Mouse (Mus musculus) ES-E14 (cell line): ENCODE measurements around the gene Srebf1. TPM values are rescaled to one million over a fixed set of nuclear protein-coding genes. Genes with fewer than 3 reads are reported as not detected.

ENCODE experiments used
- DNase-seq: peaks from one replicate; pipeline ENCODE4 v3.0.0-alpha.2; 2013; ENCODE audit warnings: low read depth, low spot score
- H3K27ac ChIP-seq: 2 replicates; pipeline ENCODE4 v1.5.1; 2012; ENCODE audit warnings: low read depth, mild to moderate bottlenecking, low read length, moderate library complexity, mixed read lengths; ENCODE audit not compliant: poor library complexity, insufficient read depth, severe bottlenecking
- H3K36me3 ChIP-seq: 2 replicates; pipeline ENCODE4 v1.6.1; 2012; ENCODE audit warnings: mild to moderate bottlenecking, low read length, moderate library complexity, mixed read lengths; ENCODE audit not compliant: control insufficient read depth, poor library complexity, insufficient read depth, severe bottlenecking
- H3K4me1 ChIP-seq, 2 experiments: fragments of 150-350 bp in 1 of 2; sonication (generic) in 1 of 2; 2 replicates each; pipeline ENCODE4 v1.6.1; 2012; ENCODE audit warnings: low read length in 2 of 2, mild to moderate bottlenecking in 1 of 2, mixed read lengths in 1 of 2; ENCODE audit not compliant: control insufficient read depth in 2 of 2, insufficient read depth in 2 of 2, poor library complexity in 1 of 2
- H3K4me3 ChIP-seq, 2 experiments: fragments of 150-350 bp in 1 of 2; sonication (generic) in 1 of 2; 2 replicates each; pipeline ENCODE4 v1.5.1; 2012; ENCODE audit warnings: low read length in 2 of 2, low read depth in 1 of 2, mild to moderate bottlenecking in 1 of 2, mixed read lengths in 1 of 2; ENCODE audit not compliant: insufficient read depth in 1 of 2, poor library complexity in 1 of 2, severe bottlenecking in 1 of 2
- H3K9ac ChIP-seq: 2 replicates; pipeline ENCODE4 v1.6.1; 2012; ENCODE audit warnings: low read depth, mild to moderate bottlenecking, low read length, mixed read lengths; ENCODE audit not compliant: poor library complexity, insufficient read depth, severe bottlenecking
- H3K9me3 ChIP-seq: fragments of 150-350 bp; sonication (generic); 2 replicates; pipeline ENCODE4 v1.6.1; 2012; ENCODE audit warnings: low read depth, mild to moderate bottlenecking, low read length; ENCODE audit not compliant: control insufficient read depth, insufficient read depth
- CHD2 ChIP-seq: IDR thresholded peaks from 2 replicates; pipeline ENCODE4 v1.6.1; 2014; ENCODE audit warnings: mild to moderate bottlenecking, low read depth, low read length, inconsistent platforms
- HCFC1 ChIP-seq: IDR thresholded peaks from 2 replicates; pipeline ENCODE4 v1.6.1; 2012; ENCODE audit warnings: low read length, inconsistent platforms, borderline replicate concordance; ENCODE audit not compliant: insufficient read depth
- MAFK ChIP-seq: IDR thresholded peaks from 2 replicates; pipeline ENCODE4 v1.6.1; 2014; ENCODE audit warnings: mild to moderate bottlenecking, low read depth, low read length, inconsistent platforms; ENCODE audit not compliant: insufficient read depth
- ZC3H11A ChIP-seq: IDR thresholded peaks from 2 replicates; pipeline ENCODE4 v1.6.1; 2012; ENCODE audit warnings: low read depth, mild to moderate bottlenecking, inconsistent platforms, low read length, borderline replicate concordance
- ZNF384 ChIP-seq: IDR thresholded peaks from 2 replicates; pipeline ENCODE4 v1.6.1; 2012; ENCODE audit warnings: low read depth, low read length, inconsistent platforms
- in situ Hi-C, 2 experiments: fragments of 600-800 bp; cut with MboI; formaldehyde crosslinking; loops; one replicate each; pipeline ENCODE4 v1.15.1; 2025; ENCODE audit warnings: low sequenced_read_pairs in 2 of 2, inconsistent platforms in 1 of 2; ENCODE audit not compliant: unreplicated experiment in 2 of 2
- total RNA-seq: library from RNA; depleted of rRNA; stranded (reverse); fragments of 300-350 nt; gene quantifications from 2 replicates; pipeline ENCODE4 v1.2.3, GENCODE M21; 2012

Srebf1 gene
- total RNA-seq, 1 experiment, result 136 TPM

DNA sequence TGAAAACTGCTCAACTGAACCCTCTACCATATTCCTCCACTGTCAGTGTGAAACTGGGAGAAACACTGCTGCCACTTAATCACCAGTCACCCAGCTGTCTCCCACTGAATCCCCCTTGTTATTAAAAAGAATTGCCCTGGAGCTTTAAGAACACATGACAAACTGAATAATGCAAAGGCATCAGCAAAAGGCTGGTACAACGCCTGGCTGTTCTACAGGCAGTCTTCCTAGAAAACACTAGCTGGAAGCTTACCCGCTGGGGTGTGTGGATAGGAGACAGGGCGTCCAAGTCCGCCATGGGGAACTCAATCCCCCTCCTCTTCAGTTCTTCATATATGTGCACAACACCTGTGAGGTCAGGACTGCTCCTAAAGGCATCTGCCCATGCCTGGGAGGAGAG lies 40.0 kb upstream of the Srebf1 start:
- DNase-seq, result no peak
- no peaks in the 10 kb centered on the region for H3K9me3 ChIP-seq
- in situ Hi-C loops, result no loop called here
- no peak overlapping the region for H3K9ac ChIP-seq
- H3K27ac ChIP-seq, result no peak overlapping the region
- H3K36me3 ChIP-seq, result no peaks in the 10 kb centered on the region
- H3K4me1 ChIP-seq, result no peaks in the 10 kb centered on the region
- H3K4me3 ChIP-seq, result no peak overlapping the region
- TF ChIP-seq ZC3H11A (no peak), MAFK (no peak), ZNF384 (no peak), CHD2 (no peak), HCFC1 (no peak)

DNA sequence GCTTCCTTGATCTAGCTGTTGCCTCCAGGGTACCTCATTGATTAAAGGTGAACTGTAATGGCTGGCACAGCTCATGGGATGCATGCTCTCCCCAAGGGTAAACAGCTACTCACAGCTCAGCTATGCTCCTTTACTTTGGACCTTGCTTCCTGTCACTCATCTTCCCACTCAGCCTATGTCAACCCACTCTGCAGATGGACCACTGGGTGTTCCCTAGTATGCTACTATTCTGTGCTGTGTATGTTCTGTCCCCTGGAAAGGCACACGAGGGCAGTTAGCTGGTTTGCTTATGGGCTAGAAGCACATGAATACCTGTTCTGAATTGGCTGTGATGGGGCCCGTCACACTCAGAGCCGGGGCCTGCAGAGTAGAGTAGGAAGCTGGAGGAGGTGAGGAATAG lies 38.4 kb upstream of the Srebf1 start:
- TF ChIP-seq ZC3H11A, result no peak
- no peak for TF ChIP-seq HCFC1
- no peak for TF ChIP-seq ZNF384
- TF ChIP-seq CHD2, result no peak
- H3K9me3 ChIP-seq, result no peaks in the 10 kb centered on the region
- H3K36me3 ChIP-seq, result no peaks in the 10 kb centered on the region
- no peak overlapping the region for H3K4me3 ChIP-seq
- H3K4me1 ChIP-seq, result no peaks in the 10 kb centered on the region
- H3K9ac ChIP-seq, result no peak overlapping the region
- no peak overlapping the region for H3K27ac ChIP-seq
- no peak for DNase-seq
- in situ Hi-C loops, result no loop called here

DNA sequence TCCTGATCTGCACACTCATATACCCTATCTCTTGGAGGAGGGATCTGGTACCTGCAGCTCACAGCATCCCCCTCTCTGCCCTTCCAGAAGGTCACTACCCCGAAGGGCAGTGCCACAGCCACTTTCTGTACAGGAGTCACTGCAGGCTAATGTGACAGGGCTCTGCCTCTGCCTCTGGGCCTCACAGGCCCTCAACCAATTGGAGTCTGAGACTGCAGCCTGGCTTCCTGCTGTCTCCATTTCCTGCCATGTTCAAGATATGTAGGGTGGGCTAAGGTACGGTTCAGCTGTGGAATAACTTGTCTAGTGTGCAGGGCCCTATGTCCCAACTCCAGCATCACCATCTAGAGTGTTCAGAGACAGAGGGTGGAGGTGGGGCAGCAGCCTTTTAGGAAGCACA lies 35.3 kb upstream of the Srebf1 start:
- TF ChIP-seq ZNF384 (no peak), ZC3H11A (no peak), HCFC1 (no peak), CHD2 (no peak), MAFK (no peak)
- in situ Hi-C loops, result no loop called here

DNA sequence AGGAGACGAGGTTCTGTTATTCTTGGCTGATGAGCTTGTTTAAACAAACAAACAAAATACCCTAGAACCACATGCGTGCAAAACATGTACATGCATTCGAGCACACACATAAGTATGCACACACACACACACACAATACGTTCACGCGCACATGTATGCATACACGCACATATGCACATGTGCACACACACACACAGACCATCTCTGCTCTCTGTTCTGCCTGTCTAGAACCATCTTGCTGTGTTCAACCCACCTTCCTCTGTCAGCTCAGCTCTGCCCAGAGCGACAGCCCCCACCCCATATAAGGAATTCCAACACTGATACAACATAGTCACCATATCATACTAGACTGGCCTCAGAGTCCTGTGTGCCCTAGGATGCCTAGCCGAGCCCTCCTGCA lies 34.3 kb upstream of the Srebf1 start:
- TF ChIP-seq MAFK (no peak), HCFC1 (no peak), CHD2 (no peak), ZNF384 (no peak), ZC3H11A (no peak)
- Histone ChIP-seq H3K9ac (no peak overlapping the region), H3K4me1 (no peaks in the 10 kb centered on the region), H3K36me3 (no peaks in the 10 kb centered on the region), H3K4me3 (no peak overlapping the region), H3K27ac (no peak overlapping the region), H3K9me3 (no peaks in the 10 kb centered on the region)
- in situ Hi-C loops, result no loop called here
- no peak for DNase-seq

More for the DNA sequence above, 35.3 kb upstream of the Srebf1 start:
- Histone ChIP-seq H3K27ac (no peak overlapping the region; the same call in 1 of the 2 replicates), H3K36me3 (no peaks in the 10 kb centered on the region), H3K4me1 (no peaks in the 10 kb centered on the region), H3K9me3 (no peaks in the 10 kb centered on the region), H3K4me3 (no peak overlapping the region), H3K9ac (no peak overlapping the region)
- DNase-seq, result no peak

DNA sequence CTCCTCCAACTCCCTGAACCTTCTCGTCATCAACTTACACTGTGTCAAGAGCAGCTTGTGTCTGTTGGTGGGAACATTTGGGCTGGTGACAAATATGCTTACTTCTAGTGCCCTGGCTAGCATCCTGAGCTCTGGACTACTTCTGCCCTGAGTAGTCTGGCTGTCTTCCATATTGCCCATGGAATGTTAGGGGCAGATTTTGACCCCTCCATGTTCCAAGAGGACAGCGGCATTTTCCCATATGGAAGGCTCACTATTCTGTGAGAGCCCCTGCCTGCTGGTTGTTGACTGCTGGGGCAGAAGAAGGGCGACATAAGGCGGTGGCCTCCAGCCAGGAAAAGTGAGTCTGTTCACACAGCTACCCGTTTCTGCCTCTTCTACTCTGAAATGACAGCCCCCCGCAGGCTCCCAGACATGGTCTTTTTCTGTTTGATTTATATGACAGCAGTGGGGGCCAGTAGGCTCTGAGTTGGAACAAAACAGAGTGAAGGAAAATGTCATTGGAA lies 33.8 kb upstream of the Srebf1 start:
- DNase-seq, result no peak
- TF ChIP-seq CHD2, result no peak
- H3K36me3 ChIP-seq, result no peaks in the 10 kb centered on the region
- H3K9ac ChIP-seq, result no peak overlapping the region
- H3K9me3 ChIP-seq, result no peaks in the 10 kb centered on the region
- no peak overlapping the region for H3K27ac ChIP-seq
- H3K4me3 ChIP-seq, result no peak overlapping the region
- H3K4me1 ChIP-seq, result no peaks in the 10 kb centered on the region
- in situ Hi-C loops, result no loop called here
